Mouse (Mus musculus): ENCODE results near the gene Gm36176. TPM values are rescaled to one million over a fixed set of nuclear protein-coding genes. Genes with fewer than 3 reads are reported as not detected.

Gm36176 gene
- polyA plus RNA-seq (2017; shearing (Covaris generic)): not detected

DNA sequence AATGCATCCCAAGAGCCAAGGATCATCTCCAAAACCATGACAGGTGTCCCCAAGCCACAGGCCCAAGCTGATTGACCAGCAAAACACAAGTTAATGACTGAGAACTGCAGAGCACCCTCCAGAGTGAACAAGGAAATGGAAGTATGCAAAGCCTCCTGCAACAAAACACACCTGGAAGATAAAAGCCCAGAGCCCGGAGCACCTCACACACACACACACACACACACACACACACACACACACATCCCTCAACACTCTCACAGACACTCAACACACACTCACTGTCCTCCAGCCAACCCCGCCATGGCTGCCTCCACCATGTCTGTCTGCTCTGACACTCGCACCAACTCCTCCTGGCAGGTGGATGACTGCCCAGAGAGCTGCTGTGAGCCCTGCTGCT is at the start of gene Gm36176:
Gene Gm36176 (plus strand): TSS at position 301 of the 400 bp plus-strand sequence.

DNA sequence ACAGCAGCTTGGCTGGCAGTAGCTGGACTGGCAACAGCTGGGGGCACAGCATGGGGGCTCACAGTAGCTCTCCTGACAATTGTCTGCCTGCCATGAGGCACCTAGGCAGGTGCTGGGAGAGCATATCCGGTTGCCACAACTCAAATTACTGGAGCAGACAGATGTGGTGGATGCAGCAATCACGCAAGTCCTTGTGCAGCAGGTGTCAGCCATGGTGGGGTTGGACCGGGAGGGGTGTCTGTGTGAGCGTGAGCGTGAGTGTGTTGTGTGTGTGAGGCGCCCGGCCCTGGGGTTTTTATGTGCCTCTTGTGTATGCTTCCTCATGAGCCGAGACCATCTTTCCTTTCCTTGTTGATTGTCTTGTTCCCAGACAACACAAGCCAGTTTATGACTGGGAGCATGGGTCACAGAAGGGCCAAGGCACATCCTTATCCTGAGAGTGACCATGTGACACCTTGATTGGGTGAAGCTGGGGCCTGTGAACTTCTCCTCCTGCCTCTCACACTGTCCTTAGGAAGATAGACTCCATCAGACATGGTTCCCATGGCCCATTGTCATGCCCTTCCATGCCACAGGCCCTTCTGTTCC is 47.6 kb upstream of the Gm36176 start, which contains the start of gene Gm19668:
Gene Gm19668 (minus strand): TSS at position 213 of the 588 bp plus-strand sequence.

DNA sequence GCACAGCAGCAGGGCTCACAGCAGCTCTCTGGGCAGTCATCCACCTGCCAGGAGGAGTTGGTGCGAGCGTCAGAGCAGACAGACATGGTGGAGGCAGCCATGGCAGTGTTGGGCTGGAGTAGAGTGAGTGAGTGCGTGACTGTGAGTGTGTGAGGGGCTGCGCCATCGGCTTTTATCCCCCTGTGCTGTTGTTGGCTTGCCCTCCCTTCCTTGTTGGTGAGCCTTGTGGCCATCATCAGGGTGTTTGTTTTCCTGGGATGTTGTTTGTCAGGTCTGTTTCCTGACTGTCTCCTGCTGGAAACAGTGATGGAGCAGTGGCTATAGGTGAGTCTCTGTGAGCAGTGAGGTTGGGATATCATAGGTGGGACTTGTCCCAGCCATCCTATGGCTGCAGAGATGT is 34.9 kb upstream of the Gm36176 start, which contains the start of gene Gm9507:
Gene Gm9507 (minus strand): TSS at position 101 of the 400 bp plus-strand sequence.

DNA sequence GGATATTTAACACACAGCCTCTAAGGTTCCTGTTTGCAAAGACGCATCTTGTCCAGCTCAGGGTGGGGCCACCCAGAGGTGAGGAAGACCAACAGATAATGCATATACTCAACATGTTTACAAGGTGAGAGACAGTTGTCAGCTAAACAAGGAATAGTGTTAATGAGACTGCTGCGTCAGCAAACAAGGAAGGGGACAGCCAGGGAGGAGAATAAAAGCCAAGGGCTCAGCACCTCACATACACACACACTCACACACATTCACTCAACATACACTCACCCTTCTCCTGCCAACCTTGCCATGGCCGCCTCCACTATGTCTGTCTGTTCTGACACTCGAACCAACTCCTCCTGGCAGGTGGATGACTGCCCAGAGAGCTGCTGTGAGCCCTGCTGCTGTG is 32.2 kb upstream of the Gm36176 start, which contains the start of gene Gm2696:
Gene Gm2696 (plus strand): TSS at position 301 of the 400 bp plus-strand sequence.

DNA sequence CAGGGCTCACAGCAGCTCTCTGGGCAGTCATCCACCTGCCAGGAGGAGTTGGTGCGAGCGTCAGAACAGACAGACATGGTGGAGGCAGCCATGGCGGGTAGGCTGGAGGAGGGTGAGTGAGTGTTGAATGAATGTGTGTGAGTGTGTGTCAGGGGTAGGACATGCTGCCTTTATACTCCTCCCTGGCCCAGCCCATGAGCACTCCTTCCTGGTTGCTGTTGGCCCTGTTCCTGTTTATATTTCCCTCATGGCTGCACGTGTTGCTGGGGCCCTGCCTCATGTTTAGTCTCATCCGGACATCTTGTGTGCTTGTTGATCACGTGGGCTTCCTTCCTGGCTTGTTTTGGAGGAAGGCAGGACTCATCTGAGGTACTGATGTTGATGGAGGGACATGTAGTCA is 19.7 kb upstream of the Gm36176 start, which contains the start of gene Krtap10-4:
Gene Krtap10-4 (minus strand): TSS at position 145 of the 400 bp plus-strand sequence.

GRCm38 (mm10) chr10:77835647-77836046 is 11.0 kb upstream of the Gm36176 start, which contains the start of gene Krtap10-10:
TSS of gene Krtap10-10 (plus strand) at chr10:77835947.

GRCm38 (mm10) chr10:77852559-77852958 is 6.0 kb downstream of the Gm36176 start, which contains the start of gene Gm10318:
TSS of gene Gm10318 (plus strand) at chr10:77852859.

DNA sequence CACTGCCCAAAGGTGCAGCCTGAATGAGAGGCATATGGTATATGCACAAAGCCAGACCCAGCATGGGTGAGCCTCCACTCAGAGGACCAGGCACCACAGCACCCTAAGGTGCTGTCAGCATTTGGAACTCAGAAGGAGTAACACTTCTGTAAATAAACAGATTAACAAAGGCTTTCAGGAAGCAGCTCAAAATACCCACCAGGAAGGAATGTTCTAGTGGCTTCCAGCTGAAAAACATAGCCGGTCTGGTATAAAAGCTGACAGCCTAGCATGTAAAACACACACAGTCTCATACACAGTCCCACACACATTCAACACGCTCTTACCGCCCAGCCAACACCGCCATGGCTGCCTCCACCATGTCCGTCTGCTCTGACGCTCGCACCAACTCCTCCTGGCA is 15.1 kb downstream of the Gm36176 start, which contains the start of gene Gm3285:
Gene Gm3285 (plus strand): TSS at position 301 of the 400 bp plus-strand sequence.

Other genes with a start within 250 kb of the Gm36176 start
- 96.7 TPM for gene Sumo3, start 240.7 kb upstream of the Gm36176 start, polyA plus RNA-seq (2017; shearing (Covaris generic))
- not detected for gene Gm49325, start 240.6 kb upstream of the Gm36176 start, polyA plus RNA-seq (2017; shearing (Covaris generic))
- gene Ube2g2, start 224.5 kb upstream of the Gm36176 start, polyA plus RNA-seq (2017; shearing (Covaris generic)): 65.3 TPM
- 0.37 TPM for gene Tspear, start 160.2 kb upstream of the Gm36176 start, polyA plus RNA-seq (2017; shearing (Covaris generic))
- gene Gm19402, start 156.0 kb upstream of the Gm36176 start, polyA plus RNA-seq (2017; shearing (Covaris generic)): not detected
- not detected for gene Gm9508, start 149.6 kb upstream of the Gm36176 start, polyA plus RNA-seq (2017; shearing (Covaris generic))
- not detected for gene Gm10272, start 140.2 kb upstream of the Gm36176 start, polyA plus RNA-seq (2017; shearing (Covaris generic))
- gene Gm10024, start 135.3 kb upstream of the Gm36176 start, polyA plus RNA-seq (2017; shearing (Covaris generic)): not detected
- not detected for gene Gm10142, start 131.0 kb upstream of the Gm36176 start, polyA plus RNA-seq (2017; shearing (Covaris generic))
- gene Krtap12-1, start 126.2 kb upstream of the Gm36176 start, polyA plus RNA-seq (2017; shearing (Covaris generic)): not detected
- gene Gm10100, start 120.3 kb upstream of the Gm36176 start, polyA plus RNA-seq (2017; shearing (Covaris generic)): not detected
- not detected for gene Gm18596, start 104.2 kb upstream of the Gm36176 start, polyA plus RNA-seq (2017; shearing (Covaris generic))
- gene Gm9736, start 95.4 kb upstream of the Gm36176 start, polyA plus RNA-seq (2017; shearing (Covaris generic)): not detected
- not detected for gene Gm3233, start 87.1 kb upstream of the Gm36176 start, polyA plus RNA-seq (2017; shearing (Covaris generic))
- gene Gm3238, start 75.5 kb upstream of the Gm36176 start, polyA plus RNA-seq (2017; shearing (Covaris generic)): not detected
- not detected for gene Gm7138, start 69.9 kb upstream of the Gm36176 start, polyA plus RNA-seq (2017; shearing (Covaris generic))
- not detected for gene Gm3250, start 64.3 kb upstream of the Gm36176 start, polyA plus RNA-seq (2017; shearing (Covaris generic))
- not detected for gene Gm7137, start 58.6 kb upstream of the Gm36176 start, polyA plus RNA-seq (2017; shearing (Covaris generic))
- not detected for gene Gm9639, start 51.7 kb upstream of the Gm36176 start, polyA plus RNA-seq (2017; shearing (Covaris generic))
- gene Gm19668, start 47.7 kb upstream of the Gm36176 start, polyA plus RNA-seq (2017; shearing (Covaris generic)): not detected
- not detected for gene Gm9507, start 35.0 kb upstream of the Gm36176 start, polyA plus RNA-seq (2017; shearing (Covaris generic))
- not detected for gene Gm2696, start 32.1 kb upstream of the Gm36176 start, polyA plus RNA-seq (2017; shearing (Covaris generic))
- gene Krtap10-4, start 19.7 kb upstream of the Gm36176 start, polyA plus RNA-seq (2017; shearing (Covaris generic)): not detected
- gene Krtap10-10, start 10.9 kb upstream of the Gm36176 start, polyA plus RNA-seq (2017; shearing (Covaris generic)): not detected
- not detected for gene Gm10318, start 6.1 kb downstream of the Gm36176 start, polyA plus RNA-seq (2017; shearing (Covaris generic))
- gene Gm3285, start 15.2 kb downstream of the Gm36176 start, polyA plus RNA-seq (2017; shearing (Covaris generic)): not detected
- 0.32 TPM for gene Lrrc3, start 55.7 kb downstream of the Gm36176 start, polyA plus RNA-seq (2017; shearing (Covaris generic))
- 1.1 TPM for gene Trpm2, start 123.8 kb downstream of the Gm36176 start, polyA plus RNA-seq (2017; shearing (Covaris generic))
- 11.6 TPM for gene 1810043G02Rik, start 131.7 kb downstream of the Gm36176 start, polyA plus RNA-seq (2017; shearing (Covaris generic))
- 110 TPM for gene Pfkl, start 163.3 kb downstream of the Gm36176 start, polyA plus RNA-seq (2017; shearing (Covaris generic))
- not detected for gene Dnmt3l, start 195.1 kb downstream of the Gm36176 start, polyA plus RNA-seq (2017; shearing (Covaris generic))
- gene Aire, start 196.8 kb downstream of the Gm36176 start, polyA plus RNA-seq (2017; shearing (Covaris generic)): 0.39 TPM
- 14.9 TPM for gene Icosl, start 222.5 kb downstream of the Gm36176 start, polyA plus RNA-seq (2017; shearing (Covaris generic))